Mouse (Mus musculus) ES-Bruce4 (cell line): ENCODE results near the gene Bbs1. TPM values are rescaled to one million over a fixed set of nuclear protein-coding genes. Genes with fewer than 3 reads are reported as not detected.

Source experiments
- H3K27ac ChIP-seq: 2 replicates; pipeline ENCODE4 v1.5.1; 2012; ENCODE audit warnings: low read length, inconsistent platforms; ENCODE audit not compliant: insufficient read depth
- H3K27me3 ChIP-seq: 2 replicates; pipeline ENCODE4 v1.6.1; 2012; ENCODE audit warnings: mild to moderate bottlenecking, low read length, inconsistent platforms; ENCODE audit not compliant: control insufficient read depth, poor library complexity, insufficient read depth, severe bottlenecking
- H3K36me3 ChIP-seq: 2 replicates; pipeline ENCODE4 v1.6.1; 2012; ENCODE audit warnings: inconsistent platforms, mild to moderate bottlenecking, low read length, moderate library complexity; ENCODE audit not compliant: control insufficient read depth, poor library complexity, insufficient read depth, severe bottlenecking
- H3K4me1 ChIP-seq: one replicate; pipeline ENCODE4 v1.8.1; 2011; ENCODE audit warnings: low read length; ENCODE audit not compliant: control insufficient read depth, insufficient read depth
- H3K4me3 ChIP-seq: 2 replicates; pipeline ENCODE4 v1.5.1; 2011; ENCODE audit warnings: low read depth, mild to moderate bottlenecking, low read length
- H3K9ac ChIP-seq: 2 replicates; pipeline ENCODE4 v1.6.1; 2012; ENCODE audit warnings: low read depth, mild to moderate bottlenecking, inconsistent platforms; ENCODE audit not compliant: poor library complexity, severe bottlenecking
- H3K9me3 ChIP-seq: replicated peaks from 2 replicates; pipeline ENCODE4 v1.6.1; 2012; ENCODE audit warnings: mild to moderate bottlenecking, low read length, inconsistent platforms; ENCODE audit not compliant: control insufficient read depth, poor library complexity, insufficient read depth, severe bottlenecking
- CTCF ChIP-seq: IDR thresholded peaks from one replicate; pipeline ENCODE4 v1.8.1; 2011; ENCODE audit warnings: low read depth, low read length
- EP300 ChIP-seq: IDR thresholded peaks from 2 replicates; pipeline ENCODE4 v1.6.1; 2011; ENCODE audit warnings: low read depth, low read length; ENCODE audit not compliant: insufficient read depth
- POLR2A ChIP-seq: IDR thresholded peaks from one replicate; pipeline ENCODE4 v1.8.1; 2011; ENCODE audit warnings: low read length; ENCODE audit not compliant: insufficient read depth
- polyA plus RNA-seq: library from polyadenylated mRNA; stranded (reverse); fragments of >200 nt; gene quantifications from 2 replicates; pipeline ENCODE4 v1.2.4, GENCODE M21; 2011; ENCODE audit warnings: low read depth; ENCODE audit not compliant: missing spikeins, insufficient read depth, insufficient read length

Bbs1 gene
- polyA plus RNA-seq, 1 experiment, result 5.3 TPM

- Histone ChIP-seq H3K4me3 (no peak overlapping the region), H3K4me1 (peaks cover 6% of the 10 kb centered on the region), H3K9me3 (no peaks in the 10 kb centered on the region), H3K9ac (no peak overlapping the region), H3K27me3 (no peaks in the 10 kb centered on the region), H3K36me3 (no peaks in the 10 kb centered on the region), H3K27ac (no peak overlapping the region)
- TF ChIP-seq CTCF, result no peak
- no peak for TF ChIP-seq POLR2A
- TF ChIP-seq EP300, result no peak
Measured at GRCm38 (mm10) chr19:4863048-4863447, 43.4 kb downstream of the Bbs1 start.

GRCm38 (mm10) chr19:4859081-4859480 lies 47.3 kb downstream of the Bbs1 start:
- no peak for TF ChIP-seq EP300
- no peak for TF ChIP-seq CTCF
- no peak for TF ChIP-seq POLR2A
- H3K27me3 ChIP-seq, result no peaks in the 10 kb centered on the region
- no peaks in the 10 kb centered on the region for H3K9me3 ChIP-seq
- H3K27ac ChIP-seq, result no peak overlapping the region
- no peaks in the 10 kb centered on the region for H3K36me3 ChIP-seq
- no peaks in the 10 kb centered on the region for H3K4me1 ChIP-seq
- H3K4me3 ChIP-seq, result no peak overlapping the region
- H3K9ac ChIP-seq, result no peak overlapping the region

GRCm38 (mm10) chr19:4855951-4856350 lies 50.5 kb downstream of the Bbs1 start:
- no peaks in the 10 kb centered on the region for H3K9me3 ChIP-seq
- no peaks in the 10 kb centered on the region for H3K36me3 ChIP-seq
- TF ChIP-seq CTCF (no peak), EP300 (no peak)
- no peak overlapping the region for H3K27ac ChIP-seq
- H3K9ac ChIP-seq, result no peak overlapping the region
- H3K4me1 ChIP-seq, result no peaks in the 10 kb centered on the region
- H3K27me3 ChIP-seq, result no peaks in the 10 kb centered on the region
- H3K4me3 ChIP-seq, result no peak overlapping the region

GRCm38 (mm10) chr19:4855470-4855820 lies 51.0 kb downstream of the Bbs1 start:
- TF ChIP-seq CTCF, result no peak
- H3K9ac ChIP-seq, result peak overlapping the region; percentile 54
- H3K4me3 ChIP-seq, result peak overlapping the region; percentile 62
- no peaks in the 10 kb centered on the region for H3K36me3 ChIP-seq
- H3K27ac ChIP-seq, result no peak overlapping the region
- no peaks in the 10 kb centered on the region for H3K27me3 ChIP-seq
- no peaks in the 10 kb centered on the region for H3K9me3 ChIP-seq
- H3K4me1 ChIP-seq, result no peaks in the 10 kb centered on the region

GRCm38 (mm10) chr19:4854552-4855469 lies 51.6 kb downstream of the Bbs1 start, which contains the start of gene Ctsf:
Gene Ctsf (plus strand): TSS chr19:4855130.
- no peak for TF ChIP-seq CTCF
- no peak for TF ChIP-seq EP300
- TF ChIP-seq POLR2A, result no peak
- peak within 1 kb of the TSS; percentile 54 for H3K9ac ChIP-seq
- H3K27ac ChIP-seq, result no peak within 1 kb of the TSS
- H3K4me1 ChIP-seq, result peaks cover under 1% of the 10 kb centered on the region
- no peaks in the 10 kb centered on the region for H3K27me3 ChIP-seq
- no peaks in the 10 kb centered on the region for H3K9me3 ChIP-seq
- peak within 1 kb of the TSS; percentile 62 for H3K4me3 ChIP-seq
- H3K36me3 ChIP-seq, result no peaks in the 10 kb centered on the region

- no peak for TF ChIP-seq EP300
- no peak for TF ChIP-seq POLR2A
- no peak for TF ChIP-seq CTCF
- H3K27me3 ChIP-seq, result no peaks in the 10 kb centered on the region
Measured at GRCm38 (mm10) chr19:4850281-4850680, 56.1 kb downstream of the Bbs1 start.

More at GRCm38 (mm10) chr19:4850281-4850680, 56.1 kb downstream of the Bbs1 start:
- no peaks in the 10 kb centered on the region for H3K9me3 ChIP-seq
- H3K4me3 ChIP-seq, result no peak overlapping the region
- H3K9ac ChIP-seq, result no peak overlapping the region
- peak overlapping the region; percentile 26 for H3K27ac ChIP-seq
- peaks cover 3% of the 10 kb centered on the region for H3K4me1 ChIP-seq
- H3K36me3 ChIP-seq, result no peaks in the 10 kb centered on the region
